In genomic region chr13:98792864-98793263, GRCm38 (mm10) we compare ENCODE assay signal across 19 mouse cellular contexts. TPM values are rescaled to one million over a fixed set of nuclear protein-coding genes. Genes with fewer than 3 reads are reported as not detected.
DNase-seq lines count a peak whose midpoint lies in the region; TF ChIP-seq lines count a peak whose summit lies in the region.
"Had no signal": no experiment of that assay in that cellular context is flagged by ENCODE, and none has a peak within 500 bp of the region (broad histone marks: within the 10 kb centered on the region; RNA-seq: fewer than 3 reads in every experiment).

No protein-coding gene starts in this region.

- H3K4me1 ChIP-seq in CH12.LX (ENCODE audit: control insufficient read depth in 1 of 2, insufficient read depth in 2 of 2) (peaks cover 0 to 2% of the 10 kb centered on the region in 2 experiments; a peak in 1 of 4 replicates), ES-E14 (ENCODE audit: control insufficient read depth in 2 of 2, insufficient read depth in 2 of 2, low read length in 2 of 2, poor library complexity in 1 of 2) (no peaks in the 10 kb centered on the region), MEL (ENCODE audit: control insufficient read depth in 1 of 2, insufficient read depth in 2 of 2, low read length in 2 of 2) (peaks cover 0 to 2% of the 10 kb centered on the region in 2 experiments; a peak in 2 of 4 replicates)

- DNase-seq in CH12.LX (ENCODE audit: extremely low read depth) (no peak), ES-E14 (ENCODE audit: low read depth, low spot score) (no peak), MEL (ENCODE audit: low read depth, low spot score) (no peak)
- DNase-seq in gastrocnemius, postnatal 4 days (ENCODE audit: low spot score in 2 of 2): no peak
- DNase-seq in right cerebral cortex, postnatal 25 days: no peak
- DNase-seq in gastrocnemius, adult 18-20 months (ENCODE audit: low spot score): no peak
- DNase-seq: adrenal gland, adult 2 months; adrenal gland, adult 8-10 months; adrenal gland, postnatal 25 days; adrenal gland, postnatal 36 days; B cell, adult 2 months; cerebellum, adult 11 months; cerebellum, adult 11-12 months; cerebellum, adult 18-20 months; cerebellum, adult 2 months; cerebellum, adult 8-10 months; cerebellum, adult 9-10 months had no signal

- no peak for TF ChIP-seq EP300 in CH12.LX (IDR thresholded peaks at IDR 0.05; ENCODE audit: low read length)
- no peak for TF ChIP-seq EP300 in MEL (IDR thresholded peaks at IDR 0.05; ENCODE audit: low read depth in 1 of 2, low read length in 2 of 2)

- H3K4me2 ChIP-seq in CH12.LX (ENCODE audit: insufficient read depth, low read depth, poor library complexity, severe bottlenecking): no peak overlapping the region

- TF ChIP-seq RAD21 in CH12.LX (IDR thresholded peaks at IDR 0.05; ENCODE audit: low read depth, low read length): no peak
- no peak for TF ChIP-seq RAD21 in MEL (IDR thresholded peaks at IDR 0.05; ENCODE audit: low read depth, low read length)

- H3K9me3 ChIP-seq in CH12.LX (replicated peaks; ENCODE audit: low read length) (no peaks in the 10 kb centered on the region), ES-E14 (ENCODE audit: control insufficient read depth, insufficient read depth, low read depth, low read length) (no peaks in the 10 kb centered on the region), MEL (replicated peaks; ENCODE audit: insufficient read depth, low read length) (no peaks in the 10 kb centered on the region)
- H3K9me3 ChIP-seq: G1E had no signal

- no peak overlapping the region for H3K27ac ChIP-seq in CH12.LX (ENCODE audit: insufficient read depth, low read depth)
- H3K27ac ChIP-seq in ES-E14 (ENCODE audit: insufficient read depth, low read depth, low read length, poor library complexity, severe bottlenecking): no peak overlapping the region
- no peak overlapping the region for H3K27ac ChIP-seq in MEL (ENCODE audit: control insufficient read depth, low read depth, low read length)

- TF ChIP-seq POLR2A in CH12.LX (IDR thresholded peaks at IDR 0.05; ENCODE audit: low read depth, low read length): no peak
- no peak for TF ChIP-seq POLR2A in MEL (IDR thresholded peaks at IDR 0.05; ENCODE audit: control insufficient read depth in 1 of 2, insufficient read depth in 1 of 2, low read depth in 1 of 2, low read length in 2 of 2, poor library complexity in 1 of 2)

- TF ChIP-seq CTCF in CH12.LX (conservative IDR thresholded peaks at IDR 0.05 in 1 of 2, IDR thresholded peaks at IDR 0.05 in 1 of 2; ENCODE audit: low read depth in 2 of 2, low read length in 2 of 2) (no peak), MEL (IDR thresholded peaks at IDR 0.05 in 2 of 3, conservative IDR thresholded peaks at IDR 0.05 in 1 of 3; ENCODE audit: control insufficient read depth in 1 of 3, insufficient read depth in 1 of 3, low read depth in 2 of 3, low read length in 3 of 3, poor library complexity in 1 of 3, severe bottlenecking in 1 of 3) (no peak)

- H3K4me3 ChIP-seq in CH12.LX (replicated peaks in 1 of 3; ENCODE audit: low read depth in 2 of 3, low read length in 2 of 3, poor library complexity in 1 of 3): no peak overlapping the region
- no peak overlapping the region for H3K4me3 ChIP-seq in ES-E14 (ENCODE audit: insufficient read depth in 1 of 2, low read depth in 1 of 2, low read length in 2 of 2, poor library complexity in 1 of 2, severe bottlenecking in 1 of 2)
- no peak overlapping the region for H3K4me3 ChIP-seq in MEL (ENCODE audit: control insufficient read depth in 1 of 2, insufficient read depth in 1 of 2, low read depth in 2 of 2, low read length in 2 of 2)

- in situ Hi-C loops in CH12.LX (cut with MboI; ENCODE audit: low pct_ligation_motif_present, low pct_unique_long_range_greater_than_20kb, low sequenced_read_pairs): no loop called here
- in situ Hi-C loops in ES-E14 (cut with MboI; ENCODE audit: low sequenced_read_pairs in 2 of 2, unreplicated experiment in 2 of 2): no loop called here

- peaks cover 11 to 28% of the 10 kb centered on the region in 2 experiments for H3K36me3 ChIP-seq in CH12.LX (replicated peaks in 1 of 2; ENCODE audit: control insufficient read depth in 1 of 2, insufficient read depth in 1 of 2, low read length in 1 of 2)
- H3K36me3 ChIP-seq in ES-E14 (ENCODE audit: control insufficient read depth, insufficient read depth, low read length, poor library complexity, severe bottlenecking): peaks cover 10% of the 10 kb centered on the region
- H3K36me3 ChIP-seq in MEL (ENCODE audit: control insufficient read depth in 1 of 2, insufficient read depth in 2 of 2, low read length in 2 of 2): peaks cover 4 to 10% of the 10 kb centered on the region in 2 experiments

- no peak overlapping the region for H3K9ac ChIP-seq in CH12.LX (ENCODE audit: insufficient read depth, low read depth)
- H3K9ac ChIP-seq in ES-E14 (ENCODE audit: insufficient read depth, low read depth, low read length, poor library complexity, severe bottlenecking): no peak overlapping the region
- H3K9ac ChIP-seq in MEL (ENCODE audit: control insufficient read depth, low read depth, low read length, poor library complexity, severe bottlenecking): no peak overlapping the region

- H3K79me2 ChIP-seq in CH12.LX (replicated peaks; ENCODE audit: control insufficient read depth, extremely low read depth, insufficient read depth, poor library complexity, severe bottlenecking): no peaks in the 10 kb centered on the region
- peaks cover 2% of the 10 kb centered on the region; the same call in 1 of the 2 replicates for H3K79me2 ChIP-seq in MEL (ENCODE audit: control insufficient read depth, insufficient read depth, low read length, poor library complexity)

- H3K27me3 ChIP-seq in CH12.LX (replicated peaks): no peaks in the 10 kb centered on the region
- H3K27me3 ChIP-seq in MEL (ENCODE audit: control insufficient read depth in 1 of 2, insufficient read depth in 2 of 2, low read length in 2 of 2): no peaks in the 10 kb centered on the region
- H3K27me3 ChIP-seq: Patski had no signal

- dilution Hi-C loops in CH12.LX (cut with MboI; ENCODE audit: extremely low pct_ligation_motif_present, extremely low pct_unique_long_range_greater_than_20kb, low sequenced_read_pairs): no loop called here

TF ChIP-seq in CH12.LX, 34 proteins besides CTCF, POLR2A, EP300 and RAD21:
- no peak for TF ChIP-seq RCOR1 (conservative IDR thresholded peaks at IDR 0.05; ENCODE audit: low read depth, low read length)
- TF ChIP-seq MAFK (IDR thresholded peaks at IDR 0.05; ENCODE audit: insufficient replicate concordance, low read length): peak; percentile 84

TF ChIP-seq in ES-E14, 5 proteins besides CTCF, POLR2A, EP300 and RAD21:
- peak; percentile 75 for TF ChIP-seq MAFK (IDR thresholded peaks at IDR 0.05; ENCODE audit: insufficient read depth, low read depth, low read length)
- no peak for TF ChIP-seq ZNF384 (IDR thresholded peaks at IDR 0.05; ENCODE audit: low read depth, low read length)
- TF ChIP-seq ZC3H11A (IDR thresholded peaks at IDR 0.05; ENCODE audit: borderline replicate concordance, low read depth, low read length): no peak

TF ChIP-seq in MEL, 35 proteins besides CTCF, POLR2A, EP300 and RAD21:
- TF ChIP-seq MAFK (IDR thresholded peaks at IDR 0.05; ENCODE audit: borderline replicate concordance, low read depth, low read length): peak; percentile 80; the same call in 1 of the 2 replicates
- TF ChIP-seq MYB (IDR thresholded peaks at IDR 0.05; ENCODE audit: low read depth, low read length): no peak

RNA-seq across cellular contexts. Expression of gene Fcho2, which starts 22.4 kb away (rescaled TPM):
- 3.0 and 3.2 TPM in 2 replicates for total RNA-seq in CH12.LX (2012; rRNA removed)
- 5.6 and 6.7 TPM in 2 replicates for total RNA-seq in CH12.LX (2014; rRNA removed)
- 8.2 and 9.0 TPM in 2 replicates for polyA plus RNA-seq in CH12.LX (2012; ENCODE audit: insufficient read length, low read depth)
- total RNA-seq in ES-E14 (2012; rRNA removed): 12.1 and 13.6 TPM in 2 replicates
- total RNA-seq in MEL (2012; rRNA removed): 2.2 and 2.4 TPM in 2 replicates
- polyA plus RNA-seq in MEL (2012; ENCODE audit: insufficient read depth in 1 of 2, insufficient read length in 2 of 2, low read depth in 1 of 2, low replicate concordance in 2 of 2, missing spikeins in 1 of 2): 1 to 10 TPM in 1 of 2 experiments, not detected in 1; 5.8 TPM
- 10 to 100 TPM; 39.8 to 51.5 TPM for total RNA-seq in gastrocnemius, postnatal 4 days (2021)
- 10 to 100 TPM; 21.3 to 26.3 TPM for total RNA-seq in gastrocnemius, adult 18-20 months (2021)

Comparison
In these comparisons a context has a peak if more than half of its experiments do, and no peak if none do; other contexts are left out.
1. Of the 35 proteins assayed by ChIP-seq in both MEL and CH12.LX: peak only in MEL: none; only in CH12.LX: none; in both: MAFK; in neither: 34.